Mouse (Mus musculus): ENCODE results near the gene Dlgap1. TPM values are rescaled to one million over a fixed set of nuclear protein-coding genes. Genes with fewer than 3 reads are reported as not detected.
A peak's percentile ranks its signal among the peaks of the same experiment; 100 is the strongest.

The Dlgap1 gene
- polyA plus RNA-seq, 2 experiments from 2014 or later: 0.21 TPM; not detected in 1

- ATAC-seq: no peak
These were observed 497.5 kb downstream of the Dlgap1 start for GRCm38 (mm10) chr17:70466413-70466812.

GRCm38 (mm10) chr17:70470970-70471371, 502.1 kb downstream of the Dlgap1 start:
- no peak for ATAC-seq

DNA sequence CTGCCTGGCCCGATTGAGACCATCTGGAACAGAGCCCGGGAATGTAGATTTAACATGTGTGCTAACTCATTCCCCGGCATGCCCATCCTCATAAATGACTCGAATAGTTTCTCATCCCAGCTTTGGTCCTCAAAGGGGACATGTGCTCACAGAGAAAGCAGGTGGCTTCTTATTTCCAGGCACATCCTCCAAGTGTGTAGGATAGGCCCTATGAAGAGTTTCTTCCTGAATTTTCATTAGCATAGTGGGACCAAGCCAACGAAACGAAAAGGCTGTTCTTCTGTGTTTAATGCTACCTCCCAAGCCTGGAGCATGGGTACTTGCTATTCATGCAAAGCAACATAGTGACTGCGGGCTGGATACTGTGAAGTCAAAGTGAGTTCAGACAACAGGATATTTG, 503.3 kb downstream of the Dlgap1 start:
- no peak for ATAC-seq

GRCm38 (mm10) chr17:70473871-70474270, 505.0 kb downstream of the Dlgap1 start:
- no peak for ATAC-seq

- no peak for ATAC-seq
These were observed 514.8 kb downstream of the Dlgap1 start for GRCm38 (mm10) chr17:70483716-70484115.

DNA sequence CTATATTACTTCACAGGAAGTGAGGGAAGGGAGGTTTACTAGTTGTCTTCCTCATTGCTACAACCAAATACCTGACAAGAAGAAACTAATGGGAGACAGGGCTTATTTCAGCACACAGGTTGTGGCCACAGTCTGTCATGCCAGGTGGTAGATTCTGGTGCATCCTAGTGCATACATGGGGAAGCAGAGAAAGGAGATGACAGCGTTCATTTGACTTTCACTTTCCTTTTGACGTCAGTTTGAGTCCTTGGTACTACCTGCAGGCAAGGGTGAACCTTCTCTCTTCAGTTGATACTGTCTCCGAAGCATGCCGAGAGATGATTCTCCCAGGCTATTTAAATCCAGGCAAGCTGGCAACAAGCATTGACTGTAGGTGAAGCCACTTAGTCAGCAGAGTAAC, 516.8 kb downstream of the Dlgap1 start:
- ATAC-seq: peak; percentile 65

- ATAC-seq: no peak
These were observed 517.4 kb downstream of the Dlgap1 start for GRCm38 (mm10) chr17:70486259-70486658.

DNA sequence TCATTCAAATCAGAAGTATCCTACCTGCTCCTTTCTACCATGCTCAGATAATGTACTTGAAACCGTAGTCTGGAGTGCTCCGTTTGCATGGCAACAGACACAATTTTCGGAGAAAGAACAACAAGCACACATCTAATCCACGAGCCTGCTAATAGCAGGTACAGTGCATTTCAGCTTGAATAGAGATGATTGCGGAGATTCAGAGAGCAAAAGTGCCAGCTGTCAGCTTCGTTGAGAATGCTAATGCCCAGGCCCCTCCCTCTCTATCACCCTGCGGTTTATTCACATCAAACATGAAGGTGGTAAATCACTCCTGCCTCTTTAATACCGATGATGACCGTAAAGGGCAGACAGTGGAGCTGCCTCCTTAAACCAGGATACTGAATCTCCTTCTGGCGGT, 518.0 kb downstream of the Dlgap1 start:
- ATAC-seq: no peak

DNA sequence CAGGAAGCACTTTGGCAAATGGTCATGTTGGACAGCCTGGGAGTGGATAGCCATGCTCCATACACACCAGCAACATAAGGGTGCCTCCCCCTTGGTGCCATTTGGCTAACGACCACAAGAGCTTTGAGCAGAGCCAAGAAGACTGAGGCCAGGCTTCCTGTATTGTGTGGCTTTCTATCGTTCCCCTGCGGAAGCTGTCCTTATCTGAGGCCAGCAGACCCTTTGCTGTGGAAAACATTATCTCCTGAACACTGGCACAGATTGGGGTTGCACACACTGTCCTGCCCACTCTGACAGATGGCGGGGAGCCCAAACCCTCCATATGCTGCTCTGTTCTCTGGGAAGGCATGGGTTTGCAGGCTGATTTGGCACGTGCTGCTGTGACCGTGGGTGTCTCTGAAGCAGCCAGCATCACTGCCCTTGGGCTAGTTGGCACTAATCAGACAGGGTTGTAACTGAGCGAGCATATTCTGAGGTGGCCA, 520.0 kb downstream of the Dlgap1 start:
- ATAC-seq: no peak

- ATAC-seq: no peak
These were observed 522.7 kb downstream of the Dlgap1 start for GRCm38 (mm10) chr17:70491575-70491974.

- no peak for ATAC-seq
These were observed 525.5 kb downstream of the Dlgap1 start for GRCm38 (mm10) chr17:70494338-70494737.

DNA sequence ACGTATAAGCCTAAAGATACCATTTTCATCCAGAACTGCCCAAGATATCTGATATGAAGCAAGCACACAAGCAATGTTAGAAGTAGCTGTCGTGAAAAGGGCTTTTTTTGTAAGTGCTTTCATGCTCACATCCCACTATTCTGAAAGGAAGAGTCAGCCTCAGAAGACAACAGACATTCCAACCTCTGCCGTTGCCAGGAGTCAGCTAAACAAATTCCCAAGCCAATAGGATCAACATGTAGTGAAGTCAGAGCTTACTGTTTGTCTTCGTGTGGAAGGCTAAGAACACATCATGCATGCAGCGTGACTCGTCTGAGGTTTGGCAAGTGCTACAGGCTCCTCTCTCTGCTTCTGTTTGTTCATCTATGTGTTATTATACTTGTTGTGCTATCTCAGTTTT, 529.4 kb downstream of the Dlgap1 start:
- ATAC-seq: no peak

GRCm38 (mm10) chr17:70501933-70502332, 533.1 kb downstream of the Dlgap1 start:
- ATAC-seq: no peak

DNA sequence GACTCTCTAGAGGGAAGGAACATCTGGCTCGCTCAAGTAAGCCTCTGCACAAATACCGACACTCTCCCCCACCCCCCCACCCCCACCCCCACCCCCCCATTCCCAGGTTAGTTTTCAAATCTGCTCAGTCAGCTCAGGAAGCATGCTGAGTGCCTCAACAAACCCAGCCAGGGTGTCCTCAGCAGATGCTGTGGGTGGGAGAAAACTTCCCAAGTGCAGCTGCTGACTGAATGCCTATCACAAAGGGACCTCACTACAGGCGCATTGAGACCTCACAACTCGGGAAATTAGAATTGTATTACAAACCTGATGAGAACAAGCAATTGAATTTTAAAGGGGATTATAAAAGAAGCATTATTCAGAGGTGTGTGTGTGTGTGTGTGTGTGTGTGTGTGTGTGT, 538.9 kb downstream of the Dlgap1 start:
- ATAC-seq: no peak

GRCm38 (mm10) chr17:70510441-70510840, 541.6 kb downstream of the Dlgap1 start:
- ATAC-seq: no peak

- ATAC-seq: no peak
These were observed 542.5 kb downstream of the Dlgap1 start for GRCm38 (mm10) chr17:70511401-70511800.

- ATAC-seq: no peak
These were observed 544.9 kb downstream of the Dlgap1 start for GRCm38 (mm10) chr17:70513736-70514135.

GRCm38 (mm10) chr17:70516506-70516905, 547.6 kb downstream of the Dlgap1 start:
- no peak for ATAC-seq

DNA sequence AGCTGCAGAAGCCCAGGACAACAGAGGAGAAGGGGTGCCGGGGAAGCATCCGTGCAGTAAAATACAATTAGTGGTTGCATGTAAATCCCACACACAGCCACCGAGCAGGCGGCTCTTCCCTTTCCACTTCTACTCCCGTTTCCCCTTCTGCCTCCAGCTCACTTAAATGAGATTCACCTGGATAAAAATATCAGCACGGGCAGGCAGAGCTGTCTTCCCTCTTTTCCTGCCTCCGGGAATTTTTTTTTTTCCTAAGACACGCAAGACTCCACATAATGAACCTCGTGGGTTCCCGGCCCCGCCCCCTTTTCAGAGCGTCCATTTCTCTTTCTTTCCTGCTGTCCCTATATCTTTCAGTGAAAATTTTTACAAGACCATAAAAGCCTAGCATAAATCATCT, 548.5 kb downstream of the Dlgap1 start:
- ATAC-seq: no peak

GRCm38 (mm10) chr17:70521058-70521851, 552.4 kb downstream of the Dlgap1 start:
- no peak for ATAC-seq

- no peak for ATAC-seq
These were observed 553.1 kb downstream of the Dlgap1 start for GRCm38 (mm10) chr17:70521971-70522370.

DNA sequence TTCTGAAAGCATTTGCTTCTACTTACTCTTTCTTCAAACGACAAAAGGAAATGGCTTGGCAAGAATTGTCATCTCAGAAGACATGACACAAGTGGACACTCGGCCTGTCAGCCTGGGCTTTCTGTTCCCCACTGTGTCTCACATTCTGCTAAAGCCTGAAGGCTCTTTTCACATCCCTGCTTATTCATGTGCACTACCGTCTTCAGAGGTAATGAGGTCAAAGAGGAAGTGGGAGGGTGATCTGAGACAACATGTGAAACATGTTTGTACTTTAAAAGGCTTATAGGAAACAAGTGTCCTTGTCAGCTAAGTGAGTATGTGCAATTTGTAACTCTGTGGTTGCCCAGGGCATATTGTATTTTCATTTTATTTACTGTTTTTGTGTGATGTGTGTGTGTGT, 557.1 kb downstream of the Dlgap1 start:
- ATAC-seq: no peak

DNA sequence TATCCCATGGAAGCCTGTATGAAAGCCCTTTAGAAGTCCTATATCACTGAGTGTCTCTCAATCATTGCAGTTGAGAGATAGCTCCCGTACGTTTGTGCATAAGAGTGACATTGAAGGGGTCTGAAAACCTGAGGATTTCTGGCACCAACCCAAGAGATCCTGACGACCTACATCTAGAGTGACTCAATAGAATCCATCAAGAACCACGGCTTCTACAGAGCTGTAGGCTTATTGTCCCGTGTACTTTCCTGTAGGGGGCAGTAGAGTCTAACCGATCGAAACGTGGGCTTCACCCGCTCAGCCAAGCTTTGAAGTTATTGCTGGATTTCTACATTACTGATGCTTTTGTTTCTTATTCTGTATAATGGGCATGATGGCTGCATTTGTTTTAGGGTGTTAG, 558.2 kb downstream of the Dlgap1 start:
- ATAC-seq: no peak
